Mouse (Mus musculus) brain, embryonic 14.5 days (tissue): Measurements from ENCODE around the gene Rap1gap2. TPM values are rescaled to one million over a fixed set of nuclear protein-coding genes. Genes with fewer than 3 reads are reported as not detected.

Experiments
- DNase-seq: peaks from one replicate; pipeline ENCODE4 v3.0.0-alpha.2; 2011; ENCODE audit warnings: low read depth
- CTCF ChIP-seq: fragments of 200-500 bp; IDR thresholded peaks from 2 replicates; pipeline ENCODE4 v1.5.1; 2012; ENCODE audit warnings: inconsistent platforms, mild to moderate bottlenecking, moderate library complexity, borderline replicate concordance; ENCODE audit not compliant: insufficient read depth, insufficient read length; ENCODE audit errors: extremely low read depth
- POLR2A ChIP-seq: fragments of 200-500 bp; IDR thresholded peaks from 2 replicates; pipeline ENCODE4 v1.6.1; 2012; ENCODE audit warnings: mild to moderate bottlenecking, inconsistent platforms, borderline replicate concordance; ENCODE audit not compliant: poor library complexity, insufficient read depth, insufficient read length, severe bottlenecking; ENCODE audit errors: extremely low read depth
- polyA plus RNA-seq: library from polyadenylated mRNA; depleted of rRNA; stranded (reverse); fragments of >200 nt; gene quantifications from 2 replicates; pipeline ENCODE4 v1.2.3, GENCODE M21; 2012

Rap1gap2 gene
- polyA plus RNA-seq, 1 experiment, result 21.4 TPM

DNA sequence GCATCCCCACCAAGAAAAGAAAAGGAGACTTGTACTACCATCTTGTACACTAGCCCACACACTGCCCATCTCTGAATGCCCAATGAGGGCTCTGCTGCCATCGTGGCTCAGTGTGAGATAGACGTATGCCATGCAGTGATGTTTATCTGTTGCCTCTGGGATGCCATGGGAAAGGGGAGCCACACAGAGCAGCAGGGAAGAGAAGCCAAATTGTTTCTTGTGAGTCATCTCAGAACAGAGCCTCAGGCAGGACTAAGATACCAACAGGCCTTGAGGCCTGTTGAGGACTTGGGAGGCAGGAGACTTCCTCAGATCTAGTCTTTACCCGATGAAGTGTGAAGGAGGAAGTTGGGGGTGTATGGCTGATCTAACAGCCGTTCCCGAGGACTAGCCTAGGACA is 126.8 kb downstream of the Rap1gap2 start:
- TF ChIP-seq CTCF (no peak), POLR2A (no peak)
- no peak for DNase-seq

GRCm38 (mm10) chr11:74483153-74483817 is 127.4 kb downstream of the Rap1gap2 start:
- no peak for DNase-seq
- TF ChIP-seq POLR2A (no peak), CTCF (no peak)

DNA sequence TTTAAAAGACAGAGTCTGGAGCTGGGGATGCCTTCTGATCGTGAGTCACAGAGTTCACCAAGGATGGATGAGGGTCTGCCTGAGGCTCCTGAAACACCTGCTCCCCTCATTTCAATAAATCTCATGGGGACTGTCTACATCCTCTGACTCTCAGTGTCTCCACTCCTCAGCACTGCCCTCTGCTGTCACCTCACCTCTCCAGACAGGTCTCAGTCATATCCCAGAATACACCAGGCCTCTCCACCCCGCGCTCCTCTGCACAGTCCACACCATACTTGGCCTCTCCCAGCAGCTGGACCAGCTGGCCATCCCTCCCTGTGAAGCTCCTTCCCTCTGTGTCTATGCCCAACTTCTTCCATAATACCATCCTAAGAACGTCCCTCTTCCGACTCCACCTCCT is 128.9 kb downstream of the Rap1gap2 start:
- no peak for DNase-seq
- TF ChIP-seq POLR2A, result no peak
- TF ChIP-seq CTCF, result no peak

GRCm38 (mm10) chr11:74479715-74480289 is 130.9 kb downstream of the Rap1gap2 start:
- TF ChIP-seq POLR2A (no peak), CTCF (no peak)
- DNase-seq, result peak; percentile 75

- TF ChIP-seq CTCF (no peak), POLR2A (no peak)
- DNase-seq, result no peak
Measured at GRCm38 (mm10) chr11:74478877-74479276, 131.8 kb downstream of the Rap1gap2 start.

- DNase-seq, result no peak
- no peak for TF ChIP-seq CTCF
- no peak for TF ChIP-seq POLR2A
Measured at GRCm38 (mm10) chr11:74472671-74473070, 138.0 kb downstream of the Rap1gap2 start.

DNA sequence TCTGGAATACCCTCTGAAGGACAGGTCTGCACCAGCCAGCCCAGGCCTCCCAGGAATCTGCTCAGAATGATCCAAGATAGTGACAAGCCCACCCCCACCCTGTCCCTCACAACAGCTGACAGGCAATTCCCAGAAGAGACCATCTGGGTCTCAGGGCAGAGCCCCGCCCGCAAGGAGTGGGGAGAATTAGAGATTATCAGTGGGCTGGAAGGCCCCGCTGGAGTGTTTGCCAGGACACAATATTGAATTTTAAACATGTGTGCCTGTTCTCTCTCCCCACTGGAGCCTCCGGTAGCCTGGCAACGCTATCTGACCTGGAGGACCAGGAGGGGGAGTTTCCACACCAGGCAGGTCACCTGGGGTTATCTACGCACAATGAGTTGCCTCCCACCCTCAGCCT is 142.5 kb downstream of the Rap1gap2 start:
- DNase-seq, result peak; percentile 57
- TF ChIP-seq POLR2A, result no peak
- no peak for TF ChIP-seq CTCF

- no peak for DNase-seq
- TF ChIP-seq CTCF (peak; percentile 15; the same call in 1 of the 2 replicates), POLR2A (no peak)
Measured at GRCm38 (mm10) chr11:74465712-74466111, 145.0 kb downstream of the Rap1gap2 start.

DNA sequence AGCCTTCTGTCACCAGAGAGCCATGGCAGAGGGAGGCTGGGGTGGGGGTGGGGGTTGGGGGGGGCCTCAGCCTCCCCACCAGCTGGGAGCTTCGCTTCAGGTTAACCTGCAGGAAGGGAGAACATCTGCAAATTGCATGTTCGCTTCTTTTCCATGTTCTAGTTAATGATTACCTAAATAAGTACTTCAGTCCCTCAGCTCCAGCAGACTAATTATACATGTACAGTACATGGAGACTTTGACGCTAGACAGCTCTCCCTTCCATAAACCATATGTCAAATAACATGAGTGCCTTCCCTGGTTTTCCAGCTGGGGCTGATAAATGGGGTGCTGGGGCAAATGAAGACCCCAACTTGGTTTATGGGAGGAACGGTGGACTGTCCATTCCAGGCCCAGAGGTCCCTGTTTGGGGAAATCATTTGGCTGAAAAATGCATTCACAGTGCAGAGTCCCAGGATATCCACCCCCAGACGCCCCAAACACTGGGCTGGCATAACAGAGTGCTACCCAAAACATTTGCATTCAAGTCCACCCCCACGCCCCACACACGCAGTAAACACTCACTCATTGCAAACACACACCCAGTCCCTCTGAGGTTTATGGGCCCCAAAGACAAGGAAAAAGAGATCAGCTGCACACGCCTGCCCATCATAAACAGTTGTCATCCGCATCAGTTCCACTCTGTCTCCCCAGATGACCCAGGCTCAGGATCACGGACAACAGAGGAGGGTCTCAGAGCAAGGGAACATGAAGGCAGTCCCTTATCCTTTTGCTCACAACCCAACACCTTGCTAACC is 146.3 kb downstream of the Rap1gap2 start:
- no peak for TF ChIP-seq POLR2A
- TF ChIP-seq CTCF, result no peak
- no peak for DNase-seq

DNA sequence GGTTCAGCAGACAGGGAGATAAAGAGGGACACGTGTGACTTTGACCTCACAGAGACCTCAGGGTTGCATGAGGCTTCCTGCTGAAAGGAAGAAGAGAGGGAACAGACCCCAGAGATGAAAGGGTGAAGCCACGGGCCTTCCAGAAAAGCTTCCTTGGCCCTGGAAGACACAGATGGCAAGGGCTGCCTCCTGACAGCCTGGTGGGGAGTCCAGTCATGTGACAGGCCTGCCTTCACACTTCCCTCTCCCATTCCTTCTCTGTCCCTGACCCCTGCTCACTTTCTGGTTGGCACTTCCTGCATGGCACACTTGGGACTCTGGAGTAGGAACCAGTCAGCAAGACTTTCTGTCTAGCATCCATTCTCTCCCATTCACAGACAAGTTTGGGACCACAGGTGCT is 148.1 kb downstream of the Rap1gap2 start:
- no peak for DNase-seq
- no peak for TF ChIP-seq CTCF
- no peak for TF ChIP-seq POLR2A

DNA sequence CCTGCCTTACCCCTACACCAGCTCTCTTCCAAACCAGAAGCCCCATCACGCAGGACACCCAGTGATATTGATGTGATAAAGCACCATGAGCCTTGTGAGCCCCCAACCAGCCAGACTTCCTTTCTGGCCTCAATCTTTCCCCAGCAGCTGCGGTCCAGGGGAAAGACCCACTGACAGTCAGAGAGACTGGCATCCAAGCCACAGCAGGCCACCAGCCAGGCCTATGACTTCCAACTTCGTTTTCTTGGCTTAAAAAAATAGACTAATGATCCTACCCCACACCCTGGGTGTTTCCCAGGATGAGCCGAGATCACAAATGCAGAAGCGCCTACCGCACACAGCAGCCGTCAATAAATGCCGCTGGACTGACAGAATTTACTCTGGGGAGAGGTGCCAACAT is 151.1 kb downstream of the Rap1gap2 start:
- peak; percentile 9 for DNase-seq
- TF ChIP-seq CTCF, result no peak
- no peak for TF ChIP-seq POLR2A

GRCm38 (mm10) chr11:74458400-74458799 is 152.3 kb downstream of the Rap1gap2 start:
- no peak for DNase-seq
- no peak for TF ChIP-seq POLR2A
- no peak for TF ChIP-seq CTCF

- TF ChIP-seq POLR2A, result no peak
- no peak for TF ChIP-seq CTCF
Measured at GRCm38 (mm10) chr11:74457194-74457593, 153.5 kb downstream of the Rap1gap2 start.

More at GRCm38 (mm10) chr11:74457194-74457593, 153.5 kb downstream of the Rap1gap2 start:
- DNase-seq, result no peak
